Mouse (Mus musculus) midbrain, embryonic 12.5 days (tissue): ENCODE data around the gene Fam129a. TPM values are rescaled to one million over a fixed set of nuclear protein-coding genes. Genes with fewer than 3 reads are reported as not detected.
A peak's percentile ranks its signal among the peaks of the same experiment; 100 is the strongest.

Experiments used
- ATAC-seq: fragments of 200-750 bp; cut with Nextera tagmentation; 2 replicates; pipeline ENCODE4 v1.8.0; 2017; ENCODE audit warnings: low read depth, moderate TSS enrichment, moderate library complexity; ENCODE audit not compliant: low FRiP score
- H3K27ac ChIP-seq: fragments of 300-500 bp; sonication (generic); replicated peaks from 2 replicates; pipeline ENCODE4 v1.5.1; 2016; ENCODE audit warnings: mild to moderate bottlenecking
- H3K27me3 ChIP-seq: fragments of 300-500 bp; sonication (generic); 2 replicates; pipeline ENCODE4 v1.6.1; 2016; ENCODE audit warnings: mild to moderate bottlenecking
- H3K36me3 ChIP-seq: fragments of 300-500 bp; sonication (generic); 2 replicates; pipeline ENCODE4 v1.6.1; 2016
- H3K4me1 ChIP-seq: fragments of 300-500 bp; sonication (generic); 2 replicates; pipeline ENCODE4 v1.6.1; 2016
- H3K4me2 ChIP-seq: fragments of 300-500 bp; sonication (generic); replicated peaks from 2 replicates; pipeline ENCODE4 v1.6.1; 2016; ENCODE audit warnings: mild to moderate bottlenecking, moderate library complexity
- H3K4me3 ChIP-seq: fragments of 300-500 bp; sonication (generic); 2 replicates; pipeline ENCODE4 v1.5.1; 2016; ENCODE audit warnings: mild to moderate bottlenecking
- H3K9ac ChIP-seq: fragments of 300-500 bp; sonication (generic); replicated peaks from 2 replicates; pipeline ENCODE4 v1.6.1; 2016; ENCODE audit warnings: mild to moderate bottlenecking, moderate library complexity
- H3K9me3 ChIP-seq: fragments of 300-500 bp; sonication (generic); 2 replicates; pipeline ENCODE4 v1.6.1; 2016; ENCODE audit warnings: mild to moderate bottlenecking
- WGBS: fragments of 180-500 bp; shearing (Covaris S2); methylation state at CpG from one replicate; pipeline ENCODE4 v1.1.7; 2016; 5-methylcytosine and 5-hydroxymethylcytosine counted together
- polyA plus RNA-seq: library from polyadenylated mRNA; unstranded; fragments of >200 nt; fragmentation: Nextera tagmentation; extraction: Ambion mirVana; gene quantifications from 2 replicates; pipeline ENCODE4 v1.2.1, GENCODE M21; 2016

Fam129a gene
- polyA plus RNA-seq, 1 experiment from 2014 or later = 0.63 TPM

GRCm38 (mm10) chr1:151616555-151617205, 45.7 kb downstream of the Fam129a start:
- H3K36me3 ChIP-seq = no peaks in the 10 kb centered on the region
- WGBS = 91% methylated on average over 7 of the region's 7 CpGs
- no peak overlapping the region for H3K4me3 ChIP-seq
- no peak for ATAC-seq
- no peaks in the 10 kb centered on the region for H3K9me3 ChIP-seq
- no peak overlapping the region for H3K27ac ChIP-seq
- H3K9ac ChIP-seq = no peak overlapping the region
- H3K4me1 ChIP-seq = no peaks in the 10 kb centered on the region
- no peak overlapping the region for H3K4me2 ChIP-seq
- no peaks in the 10 kb centered on the region for H3K27me3 ChIP-seq

- H3K36me3 ChIP-seq = no peaks in the 10 kb centered on the region
- 84% methylated on average over 3 of the region's 3 CpGs for WGBS
- no peak overlapping the region for H3K27ac ChIP-seq
- no peak overlapping the region for H3K9ac ChIP-seq
- no peak for ATAC-seq
- H3K4me2 ChIP-seq = no peak overlapping the region
- no peaks in the 10 kb centered on the region for H3K9me3 ChIP-seq
- H3K4me1 ChIP-seq = no peaks in the 10 kb centered on the region
- H3K27me3 ChIP-seq = no peaks in the 10 kb centered on the region
- no peak overlapping the region for H3K4me3 ChIP-seq
Measured at GRCm38 (mm10) chr1:151618251-151618650, 47.3 kb downstream of the Fam129a start.

- Histone ChIP-seq H3K27ac (no peak overlapping the region), H3K4me2 (no peak overlapping the region), H3K4me1 (no peaks in the 10 kb centered on the region), H3K4me3 (no peak overlapping the region), H3K27me3 (no peaks in the 10 kb centered on the region), H3K9me3 (no peaks in the 10 kb centered on the region), H3K9ac (no peak overlapping the region), H3K36me3 (no peaks in the 10 kb centered on the region)
- WGBS = 80% methylated on average over 8 of the region's 8 CpGs
- no peak for ATAC-seq
Measured at GRCm38 (mm10) chr1:151619281-151619711, 48.3 kb downstream of the Fam129a start.

- H3K4me1 ChIP-seq = no peaks in the 10 kb centered on the region
- H3K4me2 ChIP-seq = no peak overlapping the region
- no peak overlapping the region for H3K27ac ChIP-seq
- H3K9ac ChIP-seq = no peak overlapping the region
- H3K36me3 ChIP-seq = no peaks in the 10 kb centered on the region
- no peaks in the 10 kb centered on the region for H3K9me3 ChIP-seq
- ATAC-seq = no peak
- H3K4me3 ChIP-seq = no peak overlapping the region
- H3K27me3 ChIP-seq = no peaks in the 10 kb centered on the region
Measured at GRCm38 (mm10) chr1:151620730-151621129, 49.7 kb downstream of the Fam129a start.

GRCm38 (mm10) chr1:151624442-151625226, 53.6 kb downstream of the Fam129a start:
- Histone ChIP-seq H3K9me3 (no peaks in the 10 kb centered on the region), H3K27ac (no peak overlapping the region), H3K9ac (no peak overlapping the region), H3K4me1 (peaks cover 6% of the 10 kb centered on the region), H3K4me3 (no peak overlapping the region), H3K4me2 (no peak overlapping the region), H3K36me3 (no peaks in the 10 kb centered on the region), H3K27me3 (no peaks in the 10 kb centered on the region)
- WGBS = 84% methylated on average over 3 of the region's 3 CpGs
- no peak for ATAC-seq

- Histone ChIP-seq H3K4me1 (peaks cover 9% of the 10 kb centered on the region), H3K9me3 (no peaks in the 10 kb centered on the region), H3K4me3 (no peak overlapping the region), H3K36me3 (no peaks in the 10 kb centered on the region), H3K9ac (no peak overlapping the region), H3K4me2 (no peak overlapping the region), H3K27ac (no peak overlapping the region), H3K27me3 (no peaks in the 10 kb centered on the region)
- no peak for ATAC-seq
- 88% methylated on average over 4 of the region's 4 CpGs for WGBS
Measured at GRCm38 (mm10) chr1:151625260-151625659, 54.3 kb downstream of the Fam129a start.

- H3K9me3 ChIP-seq = no peaks in the 10 kb centered on the region
- 88% methylated on average over 2 of the region's 2 CpGs for WGBS
- H3K4me1 ChIP-seq = peaks cover 9% of the 10 kb centered on the region
- H3K4me2 ChIP-seq = no peak overlapping the region
- ATAC-seq = no peak
- H3K36me3 ChIP-seq = no peaks in the 10 kb centered on the region
- H3K27me3 ChIP-seq = no peaks in the 10 kb centered on the region
- H3K9ac ChIP-seq = no peak overlapping the region
- H3K4me3 ChIP-seq = no peak overlapping the region
- H3K27ac ChIP-seq = no peak overlapping the region
Measured at GRCm38 (mm10) chr1:151625690-151626089, 54.7 kb downstream of the Fam129a start.

- no peaks in the 10 kb centered on the region for H3K9me3 ChIP-seq
- peak; percentile 34; the same call in 1 of the 2 replicates for ATAC-seq
- H3K4me2 ChIP-seq = no peak overlapping the region
- H3K27me3 ChIP-seq = no peaks in the 10 kb centered on the region
- 69% methylated on average over 4 of the region's 4 CpGs for WGBS
- H3K4me1 ChIP-seq = peaks cover 9% of the 10 kb centered on the region
- no peak overlapping the region for H3K9ac ChIP-seq
- no peak overlapping the region for H3K4me3 ChIP-seq
- no peaks in the 10 kb centered on the region for H3K36me3 ChIP-seq
- no peak overlapping the region for H3K27ac ChIP-seq
Measured at GRCm38 (mm10) chr1:151626631-151627030, 55.6 kb downstream of the Fam129a start.

- H3K9me3 ChIP-seq = no peaks in the 10 kb centered on the region
- no peak overlapping the region for H3K4me2 ChIP-seq
- 77% methylated on average over 3 of the region's 3 CpGs for WGBS
- no peaks in the 10 kb centered on the region for H3K36me3 ChIP-seq
- H3K4me1 ChIP-seq = peaks cover 9% of the 10 kb centered on the region
- ATAC-seq = no peak
- no peak overlapping the region for H3K27ac ChIP-seq
- H3K9ac ChIP-seq = no peak overlapping the region
- no peaks in the 10 kb centered on the region for H3K27me3 ChIP-seq
- no peak overlapping the region for H3K4me3 ChIP-seq
Measured at GRCm38 (mm10) chr1:151627141-151627540, 56.2 kb downstream of the Fam129a start.

GRCm38 (mm10) chr1:151629591-151630250, 58.7 kb downstream of the Fam129a start:
- ATAC-seq = no peak
- H3K36me3 ChIP-seq = no peaks in the 10 kb centered on the region
- 0 out of 2 replicates have a peak, but pooled peaks cover 3% of the 10 kb centered on the region for H3K9me3 ChIP-seq
- no peak overlapping the region for H3K27ac ChIP-seq
- H3K27me3 ChIP-seq = no peaks in the 10 kb centered on the region
- H3K4me2 ChIP-seq = no peak overlapping the region
- WGBS = 57% methylated on average over 7 of the region's 7 CpGs
- no peak overlapping the region for H3K9ac ChIP-seq
- no peak overlapping the region for H3K4me3 ChIP-seq
- peaks cover 9% of the 10 kb centered on the region for H3K4me1 ChIP-seq

- 0 out of 2 replicates have a peak, but pooled peaks cover 3% of the 10 kb centered on the region for H3K9me3 ChIP-seq
- H3K27ac ChIP-seq = no peak overlapping the region
- 81% methylated on average over 2 of the region's 2 CpGs for WGBS
- H3K36me3 ChIP-seq = no peaks in the 10 kb centered on the region
- no peak for ATAC-seq
- no peak overlapping the region for H3K4me3 ChIP-seq
- no peak overlapping the region for H3K9ac ChIP-seq
- peaks cover 9% of the 10 kb centered on the region for H3K4me1 ChIP-seq
- no peak overlapping the region for H3K4me2 ChIP-seq
- H3K27me3 ChIP-seq = no peaks in the 10 kb centered on the region
Measured at GRCm38 (mm10) chr1:151630251-151630628, 59.3 kb downstream of the Fam129a start.

- no peaks in the 10 kb centered on the region for H3K36me3 ChIP-seq
- ATAC-seq = no peak
- WGBS = 51% methylated on average over 2 of the region's 2 CpGs
- 0 out of 2 replicates have a peak, but pooled peaks cover 3% of the 10 kb centered on the region for H3K9me3 ChIP-seq
- no peak overlapping the region for H3K4me2 ChIP-seq
- H3K4me3 ChIP-seq = no peak overlapping the region
- H3K9ac ChIP-seq = no peak overlapping the region
- no peaks in the 10 kb centered on the region for H3K27me3 ChIP-seq
- H3K27ac ChIP-seq = no peak overlapping the region
- peaks cover 9% of the 10 kb centered on the region for H3K4me1 ChIP-seq
Measured at GRCm38 (mm10) chr1:151631061-151631460, 60.1 kb downstream of the Fam129a start.
